Mouse (Mus musculus) cerebellum, adult 11-12 months (tissue): ENCODE data around the gene Epx.
"Not testable (repeated sequence)": the region's sequence is repeated elsewhere in the genome, so short reads cannot be mapped to it uniquely, and the experiment has no call there.

Source experiments
- DNase-seq: peaks from one replicate; pipeline ENCODE4 v3.0.0; 2022

The Epx gene

DNA sequence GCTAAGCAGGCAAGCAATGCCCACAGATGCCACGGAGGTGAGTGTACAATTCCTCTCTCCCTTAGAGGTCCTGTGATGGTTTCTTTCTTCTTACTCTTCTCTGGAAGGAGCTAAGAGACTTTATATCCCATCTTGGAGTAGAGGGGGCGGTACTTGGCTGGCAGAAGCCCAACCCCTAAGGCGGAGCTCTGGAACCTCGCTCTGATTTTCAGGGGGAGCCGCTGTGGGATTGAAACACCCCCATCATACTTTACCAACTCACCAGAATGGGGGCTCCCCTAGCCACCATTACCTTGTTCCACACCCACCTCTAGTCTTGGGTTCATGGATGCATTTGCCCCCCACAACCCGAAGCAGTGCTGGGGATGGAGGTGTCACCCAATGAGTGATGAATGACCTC, at the start of gene Epx:
TSS of gene Epx (minus strand) at position 101 of the 400 bp plus-strand sequence.
- DNase-seq = no peak

GRCm38 (mm10) chr11:87920966-87921365, 45.6 kb upstream of the Epx start, which contains the start of gene Olfr464:
Gene Olfr464 (minus strand): TSS chr11:87920967.
- DNase-seq = no peak

DNA sequence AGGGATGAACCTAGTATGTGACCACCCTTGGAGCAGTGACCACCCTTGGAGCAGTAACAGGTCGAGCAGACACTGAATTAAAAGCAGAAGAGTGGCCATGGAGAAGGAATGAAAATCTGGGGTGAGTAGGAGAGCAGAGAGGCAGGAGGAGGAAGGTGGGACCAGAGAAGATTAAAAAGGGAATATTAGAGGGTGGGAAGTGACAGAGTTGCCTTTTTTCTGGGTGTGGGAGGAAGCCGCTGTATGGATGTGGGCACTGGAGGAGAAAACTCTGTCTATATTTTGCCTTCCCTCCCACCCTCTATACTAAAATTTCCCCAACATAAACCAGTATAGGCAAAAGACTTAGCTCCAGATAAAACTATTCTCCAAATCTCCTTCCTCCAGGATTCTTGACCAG, 45.0 kb upstream of the Epx start:
- DNase-seq = no peak

- DNase-seq = no peak
Observed at GRCm38 (mm10) chr11:87916005-87916404, 40.7 kb upstream of the Epx start.

DNA sequence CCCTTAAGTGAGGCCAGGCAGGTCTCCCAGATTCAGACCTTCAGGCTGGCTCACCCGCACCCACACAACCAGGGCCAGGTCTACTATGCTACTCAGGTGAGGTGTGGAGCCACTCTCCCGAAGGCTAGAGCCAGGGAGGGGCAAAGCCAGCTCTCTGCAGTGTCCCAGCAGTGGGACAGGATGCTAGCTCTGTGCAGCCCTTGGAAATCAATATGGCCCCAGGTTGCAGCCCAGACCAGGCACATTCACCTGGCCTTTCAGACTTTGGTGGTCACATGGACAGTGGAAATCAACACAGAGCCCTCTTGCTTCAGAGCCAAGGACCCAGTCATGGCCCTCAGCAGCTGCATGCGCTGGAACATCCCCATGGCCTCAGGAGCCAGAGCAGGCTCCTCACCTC, 29.0 kb upstream of the Epx start:
- no peak for DNase-seq

GRCm38 (mm10) chr11:87897287-87897686, 22.0 kb upstream of the Epx start, which contains the start of gene Olfr463:
Gene Olfr463 (minus strand): TSS chr11:87897387.
- DNase-seq = no peak

DNA sequence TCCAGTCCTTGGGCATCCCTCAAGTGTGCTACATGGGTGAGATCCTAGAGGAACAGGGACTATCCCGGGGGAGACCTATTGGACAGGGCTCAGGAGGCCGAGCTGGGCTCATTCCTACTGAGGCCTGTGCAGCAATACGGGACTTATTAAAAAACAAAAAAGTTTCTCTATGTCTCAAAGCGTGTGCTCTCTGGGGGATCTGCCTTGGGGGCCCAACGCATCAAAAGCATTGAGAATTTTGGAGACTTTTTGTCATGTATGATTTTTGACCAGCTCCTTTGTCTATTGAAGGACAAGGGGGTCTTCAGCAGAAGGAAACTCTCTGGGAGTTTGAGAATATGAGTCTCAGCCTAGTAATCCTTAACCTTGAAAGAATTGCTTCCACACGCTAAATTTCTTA, 16.8 kb upstream of the Epx start, which contains the start of gene Olfr462:
TSS of gene Olfr462 (minus strand) at position 101 of the 400 bp plus-strand sequence.
- no peak for DNase-seq

- DNase-seq = no peak
Observed at GRCm38 (mm10) chr11:87884856-87885255, 9.5 kb upstream of the Epx start.

GRCm38 (mm10) chr11:87883493-87883892, 8.2 kb upstream of the Epx start:
- no peak for DNase-seq

DNA sequence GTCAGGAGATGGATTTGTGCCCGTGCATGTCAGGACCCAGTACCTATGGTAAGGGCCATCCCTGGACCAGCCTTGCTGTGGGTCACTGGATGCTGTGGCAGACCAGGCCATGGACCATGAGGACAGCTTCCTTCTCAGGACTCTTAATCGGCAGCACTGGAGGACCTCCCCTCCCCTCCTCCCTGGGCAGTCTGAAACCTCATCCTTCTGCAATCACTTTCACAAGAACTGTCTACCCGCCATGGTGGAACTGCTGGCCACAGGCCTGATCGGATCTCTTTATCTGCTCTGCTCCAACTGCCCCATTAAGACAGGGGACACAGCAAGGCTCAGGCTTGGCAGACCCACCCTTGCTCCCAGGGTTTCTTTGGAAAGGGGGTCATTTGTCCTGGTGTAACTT, 6.4 kb upstream of the Epx start:
- no peak for DNase-seq

- no peak for DNase-seq
Observed at GRCm38 (mm10) chr11:87879826-87880225, 4.5 kb upstream of the Epx start.

DNA sequence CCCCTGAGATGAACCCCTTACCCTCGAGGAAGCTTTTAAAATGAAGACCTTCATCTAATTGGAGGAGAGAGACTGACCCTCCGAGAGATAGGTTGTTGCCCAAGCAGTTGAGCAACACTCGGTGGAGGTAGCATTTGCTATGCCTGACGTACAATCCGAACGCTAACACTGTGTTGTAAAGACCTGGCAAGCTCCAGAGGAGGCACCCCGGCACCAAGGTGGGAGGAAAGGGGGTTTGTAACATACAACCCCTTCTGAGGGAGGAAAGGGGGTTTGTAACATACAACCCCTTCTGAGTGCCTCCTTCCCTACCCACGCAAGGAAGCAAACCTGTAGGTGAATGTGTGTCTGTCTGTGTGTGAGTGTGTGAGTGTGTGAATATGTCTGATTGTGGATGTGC, 3.6 kb downstream of the Epx start:
- no peak for DNase-seq

GRCm38 (mm10) chr11:87870096-87870495, 5.2 kb downstream of the Epx start:
- DNase-seq = no peak

- not testable (repeated sequence) for DNase-seq
Observed at GRCm38 (mm10) chr11:87866891-87867290, 8.4 kb downstream of the Epx start.

DNA sequence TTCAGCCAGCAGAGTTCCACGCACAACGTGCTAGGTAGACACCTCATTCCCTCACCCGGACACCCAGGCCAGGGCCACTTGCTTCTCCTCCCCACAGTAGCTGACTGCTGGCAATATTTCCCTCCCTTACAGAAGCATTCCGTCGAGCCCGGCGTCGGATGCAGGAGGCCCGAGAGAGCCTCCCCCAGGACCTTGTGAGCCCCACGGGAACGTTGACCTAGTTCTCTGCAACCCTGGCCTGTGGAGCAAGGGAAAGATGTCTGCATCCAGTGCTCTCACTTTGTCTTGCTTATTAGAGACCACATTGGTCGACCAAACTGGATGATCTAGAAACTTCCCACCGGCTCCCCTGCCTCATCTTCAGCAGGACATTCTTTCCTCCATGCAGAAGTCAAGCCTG, 12.5 kb downstream of the Epx start:
- no peak for DNase-seq

- DNase-seq = no peak
Observed at GRCm38 (mm10) chr11:87860426-87860825, 14.9 kb downstream of the Epx start.

- DNase-seq = no peak
Observed at GRCm38 (mm10) chr11:87859273-87859672, 16.1 kb downstream of the Epx start.

- DNase-seq = no peak
Observed at GRCm38 (mm10) chr11:87854550-87854949, 20.8 kb downstream of the Epx start.

DNA sequence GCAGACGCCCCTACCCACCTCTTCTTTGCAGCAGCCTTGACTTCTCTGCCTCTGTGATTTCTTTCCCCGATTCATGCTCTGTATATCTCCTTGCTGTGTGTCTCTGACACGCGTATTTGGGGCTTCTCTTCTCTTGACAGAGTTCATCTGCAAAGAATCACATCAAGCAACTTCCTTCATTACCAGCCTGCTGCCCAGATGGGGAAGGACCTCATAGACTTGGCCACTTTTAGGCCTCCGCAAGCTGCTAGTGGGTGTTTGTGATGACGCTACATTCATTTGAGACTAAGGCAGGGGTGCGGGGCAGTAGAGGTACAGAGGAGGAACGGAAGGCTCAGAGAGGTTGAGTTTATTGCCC, 21.8 kb downstream of the Epx start:
- DNase-seq = peak; percentile 12

DNA sequence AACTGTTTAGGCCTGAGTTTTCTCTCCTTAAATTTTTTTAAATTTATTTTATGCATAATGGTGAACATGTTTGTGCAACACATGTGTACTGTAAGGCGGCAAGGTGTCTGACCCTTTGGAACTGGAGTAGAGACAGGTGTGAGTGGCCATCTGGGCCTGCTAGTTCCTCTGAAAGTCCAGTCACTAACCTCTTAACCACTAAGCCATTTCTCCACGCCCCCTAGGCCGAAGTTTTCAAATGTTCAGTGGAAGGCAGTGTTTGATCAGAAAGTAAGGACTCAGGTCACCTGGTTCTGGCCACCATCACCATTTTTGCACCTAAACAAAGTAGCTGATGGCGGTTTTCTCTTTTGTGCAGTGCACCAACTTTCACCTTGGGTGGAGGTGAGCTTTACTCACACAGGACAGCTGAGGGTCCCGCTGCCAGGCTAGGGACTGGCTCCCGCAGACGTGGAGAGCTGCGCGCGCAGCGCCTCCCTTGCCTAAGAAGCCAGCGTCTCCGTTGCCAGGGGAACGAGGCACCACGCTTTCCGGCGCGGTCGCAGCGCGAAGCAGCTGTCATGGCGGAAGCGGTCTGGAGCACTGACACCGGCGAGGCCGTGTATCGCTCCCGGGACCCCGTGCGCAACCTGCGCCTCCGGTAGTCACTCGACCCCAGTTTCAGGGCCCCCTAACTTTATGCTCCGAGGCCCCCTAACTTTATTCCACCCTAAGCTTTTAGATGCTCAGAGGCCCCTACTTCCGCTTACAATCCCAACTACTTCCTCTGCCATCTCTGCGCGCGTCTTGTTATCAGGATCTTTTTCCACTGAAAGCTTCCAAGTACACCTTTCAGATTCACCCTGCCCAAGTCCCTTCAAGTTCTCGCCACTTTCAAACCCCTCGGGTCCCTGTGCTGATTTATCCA, 22.4 kb downstream of the Epx start, which contains the start of gene Mks1:
TSS of gene Mks1 (plus strand) at position 526 of the 907 bp plus-strand sequence.
- DNase-seq = peak; percentile 83

- no peak for DNase-seq
Observed at GRCm38 (mm10) chr11:87847884-87848283, 27.5 kb downstream of the Epx start.

DNA sequence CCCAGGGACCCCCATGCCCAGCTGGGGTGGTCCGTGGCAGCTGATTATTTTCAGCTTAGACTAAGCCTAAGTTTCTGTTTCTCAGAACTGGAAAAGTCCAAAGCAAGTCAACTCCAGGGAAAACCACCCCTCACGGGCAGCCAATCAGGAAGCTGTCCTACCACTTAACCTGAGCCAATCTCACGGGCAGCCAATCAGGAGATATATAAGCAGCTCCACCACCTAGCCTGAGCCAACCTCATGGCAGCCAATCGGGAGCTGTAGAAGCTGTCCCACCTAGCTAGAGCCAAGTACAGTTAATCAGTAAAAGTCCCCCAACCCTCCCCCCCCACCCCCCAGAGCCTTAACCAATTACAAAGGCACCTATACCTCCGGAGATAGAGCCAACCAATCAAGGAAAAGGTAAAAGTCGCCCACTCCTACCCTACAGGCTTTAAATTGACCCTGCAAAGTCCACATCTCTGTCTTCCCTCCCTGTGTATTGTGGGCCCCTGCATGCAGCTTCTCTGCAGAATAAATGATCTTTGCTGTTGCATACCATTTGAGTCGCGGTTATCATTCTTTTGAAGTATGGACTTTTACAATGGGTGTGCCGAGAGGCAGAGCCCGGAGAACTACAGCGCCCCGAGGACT, 28.3 kb downstream of the Epx start:
- no peak for DNase-seq

DNA sequence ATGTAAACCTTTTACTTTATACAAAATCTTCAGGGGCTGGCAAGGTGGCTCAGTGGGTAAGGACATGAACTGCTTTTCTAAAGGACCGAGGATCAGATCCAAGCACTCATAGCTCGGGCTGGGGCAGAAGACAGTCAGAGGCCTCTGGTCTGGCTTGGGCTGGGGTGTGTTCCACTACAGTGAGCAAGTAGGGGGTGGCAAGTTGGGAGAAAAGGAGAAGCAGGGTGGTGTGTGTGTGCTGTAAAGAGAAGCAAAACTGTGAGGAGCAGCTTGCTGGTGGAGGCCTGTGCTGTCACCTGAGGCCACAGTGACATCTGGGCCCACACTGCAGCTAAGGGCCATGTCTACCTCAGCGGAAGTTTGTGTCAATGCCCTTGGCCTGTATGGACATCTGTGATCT, 33.9 kb downstream of the Epx start:
- no peak for DNase-seq

- no peak for DNase-seq
Observed at GRCm38 (mm10) chr11:87840676-87841075, 34.7 kb downstream of the Epx start.
